Comparison of ENCODE assay signal across 8 mouse cellular contexts in genomic region chr11:101627857-101628559, GRCm38 (mm10). TPM values are rescaled to one million over a fixed set of nuclear protein-coding genes. Genes with fewer than 3 reads are reported as not detected.
A peak's percentile ranks its signal among the peaks of the same experiment; 100 is the strongest.
DNase-seq lines count a peak whose midpoint lies in the region; ATAC-seq and TF ChIP-seq lines count a peak whose summit lies in the region.

No protein-coding gene starts in this region.

- H3K4me3 ChIP-seq in cerebellum, adult 2 months (replicated peaks; ENCODE audit: insufficient read depth, low read depth, low read length): peak overlapping the region; percentile 69

- under 1% methylated on average over 32 of the region's 33 CpGs for WGBS in cerebellum, adult 2 months

- no peak for TF ChIP-seq CTCF in cerebellum, adult 2 months (IDR thresholded peaks at IDR 0.05; ENCODE audit: borderline replicate concordance, insufficient read depth, low read depth, low read length)

- peak; percentile 96 for DNase-seq in Muller cell, postnatal 12 days (ENCODE audit: inconsistent ontology term)
- DNase-seq in cerebellum, adult 2 months: peak; percentile 70 to 82
- DNase-seq in forelimb bud, embryonic 11.5 days (ENCODE audit: low read depth, low spot score): peak; percentile 95
- peak; percentile 89 to 91 for DNase-seq in layer of hippocampus, postnatal 10 days (ENCODE audit: low spot score in 2 of 2)
- peak; percentile 93 for DNase-seq in lung, postnatal 10 days
- peak; percentile 89 for DNase-seq in ovary, postnatal 14 days (ENCODE audit: low spot score)
- DNase-seq in thymus, postnatal 4 days: peak; percentile 93

- H3K27me3 ChIP-seq in cerebellum, adult 2 months (ENCODE audit: control insufficient read depth, insufficient read depth, low read length): no peaks in the 10 kb centered on the region

- peak; percentile 68 to 76 for ATAC-seq in hematopoietic stem cell, adult 5-6 weeks (replicated peaks in 1 of 2; ENCODE audit: insufficient read depth in 1 of 2, low FRiP score in 2 of 2, low TSS enrichment in 1 of 2, low read depth in 1 of 2, poor library complexity in 2 of 2, severe bottlenecking in 2 of 2)

- H3K4me1 ChIP-seq in cerebellum, adult 2 months (ENCODE audit: control insufficient read depth, insufficient read depth, low read length): no peaks in the 10 kb centered on the region

- H3K27ac ChIP-seq in cerebellum, adult 2 months (ENCODE audit: insufficient read depth, low read length): no peak overlapping the region

- TF ChIP-seq POLR2A in cerebellum, adult 2 months (IDR thresholded peaks at IDR 0.05; ENCODE audit: borderline replicate concordance, insufficient read depth, low read length): no peak

RNA-seq across cellular contexts. Expression of gene Rdm1, which starts 1.0 kb away (rescaled TPM):
- 13.7 and 13.9 TPM in 2 replicates for polyA plus RNA-seq in cerebellum, adult 2 months (2012; rRNA removed)
- 10.3 and 20.6 TPM in 2 replicates for total RNA-seq in hematopoietic stem cell, adult 5-6 weeks (2017)
- total RNA-seq in layer of hippocampus, postnatal 10 days (2021): 1 to 10 TPM; 4.2 to 7.7 TPM

RNA-seq across cellular contexts. Expression of gene Gm11634, which starts 29.0 kb away (rescaled TPM):
- polyA plus RNA-seq in cerebellum, adult 2 months (2012; rRNA removed): not detected in 2 replicates
- not detected in 2 replicates for total RNA-seq in hematopoietic stem cell, adult 5-6 weeks (2017)
- total RNA-seq in layer of hippocampus, postnatal 10 days (2021): not detected

RNA-seq across cellular contexts. Expression of gene Arl4d, which starts 37.3 kb away (rescaled TPM):
- 14.5 and 16.6 TPM in 2 replicates for polyA plus RNA-seq in cerebellum, adult 2 months (2012; rRNA removed)
- 0.88 and 2.5 TPM in 2 replicates for total RNA-seq in hematopoietic stem cell, adult 5-6 weeks (2017)
- 10 to 100 TPM; 12.1 to 13.3 TPM for total RNA-seq in layer of hippocampus, postnatal 10 days (2021)

RNA-seq across cellular contexts. Expression of gene Tmem106a, which starts 46.0 kb away (rescaled TPM):
- polyA plus RNA-seq in cerebellum, adult 2 months (2012; rRNA removed): 1.6 and 2.0 TPM in 2 replicates
- 2.6 and 3.9 TPM in 2 replicates for total RNA-seq in hematopoietic stem cell, adult 5-6 weeks (2017)
- 1 to 10 TPM; 2.7 to 3.6 TPM for total RNA-seq in layer of hippocampus, postnatal 10 days (2021)
